Mouse (Mus musculus) kidney, embryonic 15.5 days (tissue): ENCODE data around the gene Unc5c. TPM values are rescaled to one million over a fixed set of nuclear protein-coding genes. Genes with fewer than 3 reads are reported as not detected.
A peak's percentile ranks its signal among the peaks of the same experiment; 100 is the strongest.

Experiments
- ATAC-seq: fragments of 200-750 bp; cut with Nextera tagmentation; replicated peaks from 2 replicates; pipeline ENCODE4 v1.8.0; 2017; ENCODE audit warnings: moderate TSS enrichment; ENCODE audit not compliant: low FRiP score
- H3K27ac ChIP-seq: fragments of 300-500 bp; sonication (generic); 2 replicates; pipeline ENCODE4 v1.5.1; 2015; ENCODE audit warnings: mild to moderate bottlenecking, inconsistent platforms
- H3K27me3 ChIP-seq: fragments of 300-500 bp; sonication (generic); 2 replicates; pipeline ENCODE4 v1.6.1; 2015; ENCODE audit warnings: inconsistent platforms
- H3K36me3 ChIP-seq: fragments of 300-500 bp; sonication (generic); 2 replicates; pipeline ENCODE4 v1.6.1; 2015; ENCODE audit warnings: inconsistent platforms
- H3K4me1 ChIP-seq: fragments of 300-500 bp; sonication (generic); 2 replicates; pipeline ENCODE4 v1.6.1; 2015; ENCODE audit warnings: inconsistent platforms
- H3K4me2 ChIP-seq: fragments of 300-500 bp; sonication (generic); 2 replicates; pipeline ENCODE4 v1.6.1; 2015; ENCODE audit warnings: moderate library complexity, mild to moderate bottlenecking, inconsistent platforms
- H3K4me3 ChIP-seq: fragments of 300-500 bp; sonication (generic); replicated peaks from 2 replicates; pipeline ENCODE4 v1.5.1; 2015; ENCODE audit warnings: mild to moderate bottlenecking, inconsistent platforms
- H3K9ac ChIP-seq: fragments of 300-500 bp; sonication (generic); 2 replicates; pipeline ENCODE4 v1.6.1; 2015; ENCODE audit warnings: mild to moderate bottlenecking, inconsistent platforms
- H3K9me3 ChIP-seq: fragments of 300-500 bp; sonication (generic); replicated peaks from 2 replicates; pipeline ENCODE4 v1.6.1; 2016; ENCODE audit warnings: inconsistent platforms
- WGBS: fragments of 180-500 bp; shearing (Covaris S2); methylation state at CpG from one replicate; pipeline ENCODE4 v1.1.7; 2015; ENCODE audit warnings: mixed read lengths; 5-methylcytosine and 5-hydroxymethylcytosine counted together
- polyA plus RNA-seq: library from polyadenylated mRNA; unstranded; fragments of >200 nt; fragmentation: Nextera tagmentation; extraction: Ambion mirVana; gene quantifications from 2 replicates; pipeline ENCODE4 v1.2.1, GENCODE M21; 2015

The Unc5c gene
- polyA plus RNA-seq, 1 experiment from 2014 or later: 27.5 TPM

DNA sequence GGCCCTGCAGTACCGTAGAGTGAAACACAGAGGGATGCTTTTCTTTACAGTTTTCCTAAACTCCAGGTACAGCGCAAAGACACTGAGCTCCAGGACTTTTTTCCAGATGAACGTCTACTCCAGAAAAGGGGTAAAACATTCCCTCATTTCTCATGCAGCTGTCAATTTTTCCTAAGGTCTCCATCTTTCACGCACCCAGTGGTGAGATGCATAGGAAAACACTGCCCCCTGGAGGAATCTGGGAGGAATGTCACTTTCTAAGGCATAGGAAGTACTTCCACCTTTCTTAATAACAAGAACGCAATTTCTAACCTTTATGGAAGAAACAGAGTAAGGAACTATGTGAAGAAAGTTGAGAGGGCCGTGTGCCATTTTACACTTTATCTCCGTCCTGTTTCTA lies 373.8 kb downstream of the Unc5c start:
- no peaks in the 10 kb centered on the region for H3K27me3 ChIP-seq
- ATAC-seq: no peak
- H3K9me3 ChIP-seq: no peaks in the 10 kb centered on the region
- H3K4me2 ChIP-seq: no peak overlapping the region
- no peak overlapping the region for H3K27ac ChIP-seq
- no peak overlapping the region for H3K9ac ChIP-seq
- H3K4me1 ChIP-seq: no peaks in the 10 kb centered on the region
- H3K36me3 ChIP-seq: peaks cover 8% of the 10 kb centered on the region
- H3K4me3 ChIP-seq: no peak overlapping the region
- WGBS: 47% methylated on average over 7 of the region's 7 CpGs

DNA sequence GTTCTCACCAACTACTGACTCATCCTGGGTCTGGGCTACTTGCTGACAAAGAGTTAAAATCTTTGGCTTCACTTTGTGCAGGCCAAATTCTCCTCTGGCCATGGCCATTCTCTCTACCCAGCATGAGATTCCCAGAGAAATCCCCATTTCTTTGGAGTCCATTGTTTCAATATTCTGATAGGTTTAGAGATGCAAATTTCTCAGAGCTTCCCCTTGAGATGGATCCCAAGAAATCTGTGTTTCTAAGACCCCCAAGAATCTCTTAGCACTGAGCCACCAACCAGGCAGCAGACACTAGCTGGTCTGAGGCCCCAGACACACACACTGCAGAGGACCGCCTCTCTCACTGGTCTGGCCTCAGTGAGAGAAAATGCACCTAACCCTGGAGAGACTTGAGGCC lies 384.2 kb downstream of the Unc5c start:
- no peaks in the 10 kb centered on the region for H3K4me1 ChIP-seq
- WGBS: 89% methylated on average over 1 of the region's 1 CpGs

DNA sequence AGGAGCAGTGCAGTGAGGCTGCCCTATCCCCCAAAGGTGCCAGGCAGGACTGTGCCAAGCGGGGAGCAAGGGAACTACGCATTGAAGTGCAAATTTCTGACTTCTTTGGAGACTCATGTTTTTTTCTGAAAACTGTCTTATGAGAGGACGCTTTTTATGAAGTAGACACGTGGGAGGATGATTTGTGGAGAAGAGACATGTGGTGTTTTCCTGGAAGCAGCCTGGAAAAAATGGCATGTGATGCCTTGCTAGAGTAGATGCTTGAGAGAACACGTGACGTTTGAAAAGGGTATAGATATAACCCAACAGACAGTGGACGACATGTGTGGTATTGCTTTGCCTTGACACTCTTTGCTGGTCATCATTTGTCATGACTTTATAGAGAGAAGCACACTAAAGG lies 385.1 kb downstream of the Unc5c start:
- H3K4me3 ChIP-seq: no peak overlapping the region
- WGBS: 71% methylated on average over 7 of the region's 7 CpGs
- H3K27me3 ChIP-seq: no peaks in the 10 kb centered on the region
- no peaks in the 10 kb centered on the region for H3K9me3 ChIP-seq
- ATAC-seq: no peak
- H3K4me2 ChIP-seq: no peak overlapping the region
- H3K9ac ChIP-seq: no peak overlapping the region
- no peaks in the 10 kb centered on the region; the same call in 1 of the 2 replicates for H3K36me3 ChIP-seq
- no peak overlapping the region for H3K27ac ChIP-seq
- no peaks in the 10 kb centered on the region for H3K4me1 ChIP-seq

More for the DNA sequence above, 384.2 kb downstream of the Unc5c start:
- no peak overlapping the region for H3K4me2 ChIP-seq
- H3K27me3 ChIP-seq: no peaks in the 10 kb centered on the region
- no peaks in the 10 kb centered on the region for H3K9me3 ChIP-seq
- no peak overlapping the region for H3K4me3 ChIP-seq
- H3K27ac ChIP-seq: no peak overlapping the region
- H3K9ac ChIP-seq: no peak overlapping the region
- H3K36me3 ChIP-seq: no peaks in the 10 kb centered on the region; the same call in 1 of the 2 replicates
- no peak for ATAC-seq

DNA sequence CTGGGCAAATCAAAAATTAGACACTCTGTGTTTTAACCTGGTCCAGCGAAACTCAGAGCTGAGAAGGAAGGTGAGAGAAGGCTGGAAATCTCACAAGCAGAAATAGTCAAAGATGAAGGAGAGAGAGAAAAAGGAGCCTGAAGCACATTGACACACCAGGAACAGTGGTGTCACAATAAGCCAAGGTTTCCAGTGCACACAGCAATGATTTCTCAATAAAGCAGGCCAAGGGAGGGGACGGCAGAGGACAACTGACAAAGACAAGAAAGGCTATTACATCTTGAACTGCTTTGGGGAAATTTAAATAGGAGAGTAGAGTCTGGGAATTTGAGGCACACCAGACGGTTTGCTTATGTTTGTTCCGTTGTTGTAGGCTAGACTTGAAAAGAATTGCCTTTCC lies 389.3 kb downstream of the Unc5c start:
- peaks cover 11% of the 10 kb centered on the region; the same call in 1 of the 2 replicates for H3K36me3 ChIP-seq
- H3K9me3 ChIP-seq: no peaks in the 10 kb centered on the region
- WGBS: 89% methylated on average over 4 of the region's 4 CpGs
- no peaks in the 10 kb centered on the region for H3K4me1 ChIP-seq
- no peak for ATAC-seq
- no peaks in the 10 kb centered on the region for H3K27me3 ChIP-seq
- no peak overlapping the region for H3K9ac ChIP-seq
- H3K27ac ChIP-seq: no peak overlapping the region
- no peak overlapping the region for H3K4me3 ChIP-seq
- H3K4me2 ChIP-seq: no peak overlapping the region

DNA sequence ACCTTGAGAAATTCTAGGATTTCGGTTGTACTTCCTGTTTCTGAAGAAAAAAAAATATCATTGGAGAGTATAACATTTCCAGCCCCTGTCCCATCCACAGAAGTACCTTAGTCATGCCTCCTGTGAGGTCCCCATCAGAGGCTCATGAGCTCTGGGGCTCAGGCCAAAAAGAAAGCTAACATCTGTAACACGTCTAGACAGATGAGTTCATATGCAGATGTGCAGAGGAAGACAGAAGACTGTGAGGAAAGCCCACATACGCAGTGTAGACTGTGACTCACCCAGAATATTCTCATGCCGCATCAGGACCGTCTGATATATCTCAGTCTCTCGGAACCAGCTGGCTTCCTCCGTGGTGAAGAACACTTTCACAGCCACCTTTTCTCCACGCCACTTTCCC lies 392.1 kb downstream of the Unc5c start:
- H3K9ac ChIP-seq: no peak overlapping the region
- ATAC-seq: no peak
- no peak overlapping the region for H3K27ac ChIP-seq
- no peak overlapping the region for H3K4me2 ChIP-seq
- peaks cover 11% of the 10 kb centered on the region; the same call in 1 of the 2 replicates for H3K36me3 ChIP-seq
- no peaks in the 10 kb centered on the region for H3K9me3 ChIP-seq
- no peaks in the 10 kb centered on the region for H3K4me1 ChIP-seq
- H3K4me3 ChIP-seq: no peak overlapping the region
- 84% methylated on average over 8 of the region's 8 CpGs for WGBS
- no peaks in the 10 kb centered on the region for H3K27me3 ChIP-seq

DNA sequence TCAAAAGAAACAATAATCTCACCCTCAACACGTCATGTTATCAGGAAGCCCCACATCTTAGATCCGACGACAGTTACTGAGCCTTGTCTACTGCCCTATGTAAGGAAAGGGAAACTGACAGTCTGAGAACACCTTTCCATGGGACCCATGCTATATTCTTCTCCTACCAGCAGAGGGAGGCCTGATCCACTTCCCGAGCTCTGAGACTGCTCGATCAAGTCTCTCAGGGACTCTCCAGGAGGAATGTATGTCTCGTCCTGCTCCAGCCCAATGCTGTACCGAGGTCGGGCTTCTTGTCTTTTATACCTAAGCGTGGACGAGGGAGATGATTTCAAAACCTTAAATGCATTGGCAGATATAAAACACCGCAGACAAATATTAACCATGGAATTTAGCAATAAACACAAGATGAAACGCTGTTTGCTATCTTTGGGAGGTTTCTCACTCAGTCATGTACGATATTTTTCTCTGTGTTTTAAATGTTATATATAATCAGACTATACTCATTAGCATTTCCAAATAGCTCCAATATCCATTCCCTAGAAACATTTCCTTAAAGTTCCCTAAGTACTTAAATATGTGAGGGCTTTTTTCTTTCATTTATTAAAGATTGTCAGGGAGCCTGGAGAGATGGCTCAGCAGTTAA lies 397.9 kb downstream of the Unc5c start:
- 22% methylated on average over 13 of the region's 13 CpGs for WGBS
- peak; percentile 89 for ATAC-seq
- H3K4me2 ChIP-seq: peak overlapping the region; percentile 36
- H3K9me3 ChIP-seq: no peaks in the 10 kb centered on the region
- no peak overlapping the region for H3K4me3 ChIP-seq
- no peaks in the 10 kb centered on the region for H3K4me1 ChIP-seq
- no peak overlapping the region for H3K27ac ChIP-seq
- no peak overlapping the region for H3K9ac ChIP-seq
- no peaks in the 10 kb centered on the region for H3K36me3 ChIP-seq
- H3K27me3 ChIP-seq: no peaks in the 10 kb centered on the region

DNA sequence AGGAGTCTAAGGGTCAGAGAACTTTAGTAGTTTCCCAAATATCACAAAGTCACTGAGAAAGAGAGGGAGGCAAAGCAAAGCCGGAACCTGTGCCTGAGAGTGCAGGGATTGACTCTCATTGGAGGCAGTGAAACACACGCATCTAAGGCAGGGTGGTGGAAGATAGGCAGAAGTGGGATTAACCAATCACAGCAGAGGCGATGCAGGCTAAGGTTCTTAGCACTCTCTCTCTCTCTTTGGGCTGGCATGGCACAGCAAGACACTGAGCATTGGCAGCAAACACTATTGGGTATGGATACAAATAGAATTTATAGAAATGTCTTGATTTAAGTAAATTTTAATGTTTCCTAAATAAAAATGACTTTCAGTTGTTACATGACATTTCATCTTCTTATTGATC lies 406.8 kb downstream of the Unc5c start:
- no peaks in the 10 kb centered on the region for H3K4me1 ChIP-seq
- 77% methylated on average over 3 of the region's 3 CpGs for WGBS
- H3K36me3 ChIP-seq: peaks cover 10% of the 10 kb centered on the region; the same call in 1 of the 2 replicates
- no peak overlapping the region for H3K4me3 ChIP-seq
- no peak overlapping the region for H3K9ac ChIP-seq
- no peak overlapping the region for H3K27ac ChIP-seq
- H3K4me2 ChIP-seq: no peak overlapping the region
- no peak for ATAC-seq
- H3K9me3 ChIP-seq: no peaks in the 10 kb centered on the region
- H3K27me3 ChIP-seq: no peaks in the 10 kb centered on the region

DNA sequence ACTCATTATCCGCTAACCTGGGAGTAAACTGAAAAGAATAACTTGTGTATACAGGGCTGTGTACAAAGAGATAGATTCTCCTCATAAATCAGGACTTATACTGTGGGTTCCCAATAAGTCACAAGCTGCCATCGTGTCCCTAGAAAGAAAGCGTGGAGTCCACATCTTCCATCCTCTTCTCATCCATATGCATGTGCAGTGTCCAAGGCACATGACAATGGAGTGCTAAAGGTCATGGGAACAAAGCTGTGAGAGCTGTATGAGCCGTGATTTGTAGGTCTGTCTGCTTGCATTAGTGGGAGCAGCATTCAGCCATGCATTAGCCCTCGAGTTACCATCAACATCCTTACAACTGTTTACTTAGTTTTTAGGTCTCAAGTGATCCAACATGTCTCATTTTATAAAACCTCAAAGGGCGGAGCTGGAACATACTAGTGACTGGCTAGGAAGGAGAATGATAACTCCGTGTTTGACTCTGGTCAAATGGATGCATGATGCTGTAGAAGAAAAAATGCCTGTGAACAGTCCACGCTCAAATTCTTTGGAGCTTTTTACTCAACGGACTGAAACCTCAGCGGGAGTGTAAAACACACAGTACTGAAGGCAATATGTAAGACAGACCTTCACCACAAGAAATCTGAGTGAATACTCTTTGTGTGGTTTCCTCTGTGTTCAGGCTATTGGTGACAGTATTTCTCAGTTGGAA lies 407.5 kb downstream of the Unc5c start:
- H3K4me2 ChIP-seq: no peak overlapping the region
- no peak for ATAC-seq
- no peak overlapping the region for H3K4me3 ChIP-seq
- no peaks in the 10 kb centered on the region for H3K27me3 ChIP-seq
- no peaks in the 10 kb centered on the region for H3K9me3 ChIP-seq
- H3K9ac ChIP-seq: no peak overlapping the region
- 78% methylated on average over 10 of the region's 10 CpGs for WGBS
- no peak overlapping the region for H3K27ac ChIP-seq
- H3K36me3 ChIP-seq: peaks cover 10% of the 10 kb centered on the region; the same call in 1 of the 2 replicates
- no peaks in the 10 kb centered on the region for H3K4me1 ChIP-seq

DNA sequence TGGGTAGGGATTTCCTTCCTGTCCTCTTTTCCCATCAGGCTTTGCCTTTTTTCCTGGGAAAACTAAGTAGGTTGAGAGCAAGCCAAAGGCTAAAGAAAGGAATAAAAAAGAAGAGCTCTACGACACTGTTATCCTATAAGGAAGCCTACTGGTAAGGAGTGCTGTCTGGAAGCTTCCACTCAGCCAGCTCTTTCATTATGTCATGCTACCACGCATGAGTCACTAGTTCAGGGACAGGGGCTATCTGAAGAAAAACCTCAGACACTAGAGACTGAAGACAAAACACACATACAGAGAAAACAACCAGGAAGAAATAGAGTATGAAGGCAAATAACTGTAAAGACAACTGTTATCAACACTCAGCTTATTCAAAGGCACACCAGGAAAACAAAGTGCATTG lies 417.5 kb downstream of the Unc5c start:
- Histone ChIP-seq H3K4me3 (no peak overlapping the region), H3K9ac (no peak overlapping the region), H3K27ac (no peak overlapping the region), H3K4me2 (no peak overlapping the region), H3K9me3 (no peaks in the 10 kb centered on the region), H3K36me3 (0 out of 2 replicates have a peak, but pooled peaks cover 3% of the 10 kb centered on the region), H3K27me3 (no peaks in the 10 kb centered on the region), H3K4me1 (no peaks in the 10 kb centered on the region)
- 70% methylated on average over 2 of the region's 2 CpGs for WGBS
- ATAC-seq: no peak

DNA sequence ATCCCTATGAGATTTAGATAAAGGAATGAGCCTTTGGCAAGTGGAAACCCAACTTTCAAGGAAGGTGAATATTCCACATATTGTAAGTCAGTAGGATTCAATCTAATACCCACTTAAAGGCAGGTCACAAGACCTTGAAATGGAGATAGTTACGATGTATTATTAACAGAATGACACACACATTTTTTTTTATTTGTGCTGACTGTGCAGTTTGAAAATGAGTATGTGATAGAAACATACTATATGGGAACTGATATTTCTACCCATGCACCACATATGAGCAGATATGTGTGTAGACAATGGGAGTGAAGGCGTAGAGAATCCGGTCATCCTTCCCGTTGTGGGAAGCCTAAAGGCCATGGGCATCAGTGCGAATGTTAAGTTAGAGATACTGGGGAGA lies 419.2 kb downstream of the Unc5c start:
- Histone ChIP-seq H3K9me3 (no peaks in the 10 kb centered on the region), H3K27ac (no peak overlapping the region), H3K36me3 (no peaks in the 10 kb centered on the region), H3K9ac (no peak overlapping the region), H3K4me3 (no peak overlapping the region), H3K4me1 (peaks cover 6% of the 10 kb centered on the region; the same call in 1 of the 2 replicates), H3K4me2 (no peak overlapping the region), H3K27me3 (no peaks in the 10 kb centered on the region)
- 97% methylated on average over 5 of the region's 5 CpGs for WGBS
- ATAC-seq: no peak
